Mouse (Mus musculus): ENCODE data around the gene Syne1. TPM values are rescaled to one million over a fixed set of nuclear protein-coding genes. Genes with fewer than 3 reads are reported as not detected.

Syne1 gene
- polyA plus RNA-seq, 1 experiment from 2014 or later, result 27.1 TPM

GRCm38 (mm10) chr10:5229129-5229528 lies 322.2 kb downstream of the Syne1 start:
- H3K4me3 ChIP-seq (ENCODE audit: control insufficient read depth in 1 of 2, insufficient read depth in 1 of 2, low read depth in 1 of 2, low read length in 2 of 2), result no peak overlapping the region
- no peak overlapping the region for H3K4me2 ChIP-seq (ENCODE audit: low read length)
- WGBS, result 90% methylated on average over 8 of the region's 8 CpGs
- ATAC-seq (ENCODE audit: insufficient number of reproducible peaks, insufficient read depth, low FRiP score, low read depth), result no peak
- H3K9me3 ChIP-seq (ENCODE audit: control insufficient read depth, low read length), result no peaks in the 10 kb centered on the region
- no peak overlapping the region for H3K9ac ChIP-seq (ENCODE audit: low read length)
- no peaks in the 10 kb centered on the region for H3K27me3 ChIP-seq (ENCODE audit: control insufficient read depth, insufficient read depth, low read length)
- no peaks in the 10 kb centered on the region for H3K4me1 ChIP-seq (ENCODE audit: control insufficient read depth in 2 of 2, insufficient read depth in 2 of 2, low read length in 2 of 2)
- peaks cover 78% of the 10 kb centered on the region for H3K36me3 ChIP-seq (ENCODE audit: control insufficient read depth, insufficient read depth, low read length)
- H3K27ac ChIP-seq (replicated peaks in 1 of 2; ENCODE audit: control insufficient read depth in 1 of 2, insufficient read depth in 1 of 2, low read depth in 2 of 2, low read length in 2 of 2), result no peak overlapping the region

DNA sequence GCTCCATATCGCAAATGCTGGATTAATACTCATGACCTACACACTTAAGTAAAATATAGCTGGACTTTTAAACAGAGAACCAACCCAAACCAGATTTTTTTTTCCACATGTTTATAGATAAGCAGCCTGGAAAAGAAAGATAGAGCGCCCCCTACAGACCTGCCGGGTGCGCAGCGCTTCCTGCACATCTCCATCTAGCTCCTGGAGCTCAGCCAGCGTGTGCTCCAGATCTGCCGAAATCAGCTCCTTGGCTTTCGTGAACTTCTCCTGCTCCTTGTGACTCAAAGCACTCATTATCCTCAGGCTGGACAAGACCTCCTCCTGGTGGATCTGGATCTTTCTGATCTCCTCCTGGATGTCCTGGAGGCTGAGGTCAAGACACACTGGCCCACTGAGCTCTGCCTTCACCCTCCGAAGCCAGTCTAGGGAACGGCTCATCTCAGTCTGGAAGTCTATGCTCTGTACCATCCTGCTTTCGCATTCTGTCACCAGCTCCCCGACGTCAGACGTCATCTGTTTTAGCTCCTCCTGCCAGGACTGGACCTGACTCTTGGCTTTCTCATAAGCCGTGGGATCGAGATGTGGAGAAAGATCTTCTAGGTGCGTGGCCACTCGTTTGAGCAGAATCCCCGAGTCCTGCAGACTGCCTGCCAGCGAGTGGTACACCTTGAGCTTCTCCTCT lies 323.7 kb downstream of the Syne1 start:
- Histone ChIP-seq H3K27me3 (ENCODE audit: control insufficient read depth, insufficient read depth, low read length) (no peaks in the 10 kb centered on the region), H3K4me3 (ENCODE audit: control insufficient read depth in 1 of 2, insufficient read depth in 1 of 2, low read depth in 1 of 2, low read length in 2 of 2) (no peak overlapping the region), H3K9me3 (ENCODE audit: control insufficient read depth, low read length) (no peaks in the 10 kb centered on the region), H3K9ac (ENCODE audit: low read length) (no peak overlapping the region), H3K4me2 (ENCODE audit: low read length) (no peak overlapping the region), H3K36me3 (ENCODE audit: control insufficient read depth, insufficient read depth, low read length) (peaks cover 64% of the 10 kb centered on the region), H3K4me1 (ENCODE audit: control insufficient read depth in 2 of 2, insufficient read depth in 2 of 2, low read length in 2 of 2) (no peaks in the 10 kb centered on the region), H3K27ac (replicated peaks in 1 of 2; ENCODE audit: control insufficient read depth in 1 of 2, insufficient read depth in 1 of 2, low read depth in 2 of 2, low read length in 2 of 2) (no peak overlapping the region)
- ATAC-seq (ENCODE audit: insufficient number of reproducible peaks, insufficient read depth, low FRiP score, low read depth), result no peak
- 74% methylated on average over 20 of the region's 20 CpGs for WGBS

GRCm38 (mm10) chr10:5215943-5216342 lies 335.3 kb downstream of the Syne1 start:
- no peak overlapping the region for H3K4me2 ChIP-seq (ENCODE audit: low read length)
- H3K27me3 ChIP-seq (ENCODE audit: control insufficient read depth, insufficient read depth, low read length), result no peaks in the 10 kb centered on the region
- ATAC-seq (ENCODE audit: insufficient number of reproducible peaks, insufficient read depth, low FRiP score, low read depth), result no peak
- H3K4me1 ChIP-seq (ENCODE audit: control insufficient read depth in 2 of 2, insufficient read depth in 2 of 2, low read length in 2 of 2), result no peaks in the 10 kb centered on the region
- H3K36me3 ChIP-seq (ENCODE audit: control insufficient read depth, insufficient read depth, low read length), result peaks cover 64% of the 10 kb centered on the region
- WGBS, result 59% methylated on average over 1 of the region's 1 CpGs
- H3K27ac ChIP-seq (replicated peaks in 1 of 2; ENCODE audit: control insufficient read depth in 1 of 2, insufficient read depth in 1 of 2, low read depth in 2 of 2, low read length in 2 of 2), result no peak overlapping the region
- no peak overlapping the region for H3K4me3 ChIP-seq (ENCODE audit: control insufficient read depth in 1 of 2, insufficient read depth in 1 of 2, low read depth in 1 of 2, low read length in 2 of 2)
- H3K9me3 ChIP-seq (ENCODE audit: control insufficient read depth, low read length), result no peaks in the 10 kb centered on the region
- H3K9ac ChIP-seq (ENCODE audit: low read length), result no peak overlapping the region

DNA sequence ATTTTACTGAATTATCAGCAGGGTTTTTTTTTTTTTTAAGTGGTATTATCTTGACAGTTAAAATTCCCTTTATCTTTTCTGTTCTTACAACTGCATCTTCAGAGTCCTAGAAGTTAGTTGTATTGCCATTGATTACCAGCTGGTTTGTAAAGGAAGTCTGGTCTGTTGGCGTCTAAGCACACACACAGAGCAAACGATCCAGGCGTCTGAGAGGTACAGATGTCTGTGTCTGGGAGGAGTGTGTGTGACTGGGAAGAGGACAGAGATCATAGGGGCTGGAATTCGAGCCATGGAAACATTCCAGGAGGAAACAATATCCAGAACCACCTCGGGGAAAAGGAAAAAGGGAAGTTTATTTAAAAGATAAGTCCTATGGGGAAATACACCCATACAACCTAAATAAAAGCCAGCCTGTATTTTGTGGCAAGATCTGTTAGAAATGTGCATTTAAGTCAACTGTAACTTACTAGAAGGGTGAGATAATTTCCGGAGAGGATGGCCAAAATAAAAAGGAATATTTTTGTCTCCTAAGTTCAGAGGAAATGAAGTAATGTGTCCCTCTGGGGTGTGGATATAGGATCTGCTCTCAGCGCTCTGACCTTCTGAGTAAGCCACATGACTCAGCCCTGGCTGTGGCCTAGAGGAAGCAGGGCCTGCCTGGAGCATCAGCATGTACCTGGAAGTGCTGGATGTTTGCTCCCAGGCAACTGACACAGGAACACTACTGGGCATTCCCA lies 343.2 kb downstream of the Syne1 start:
- no peak overlapping the region for H3K9ac ChIP-seq (ENCODE audit: low read length)
- ATAC-seq (ENCODE audit: insufficient number of reproducible peaks, insufficient read depth, low FRiP score, low read depth), result peak; percentile 90
- H3K4me2 ChIP-seq (ENCODE audit: low read length), result no peak overlapping the region
- H3K36me3 ChIP-seq (ENCODE audit: control insufficient read depth, insufficient read depth, low read length), result peaks cover 32% of the 10 kb centered on the region
- no peaks in the 10 kb centered on the region for H3K27me3 ChIP-seq (ENCODE audit: control insufficient read depth, insufficient read depth, low read length)
- peaks cover 2 to 12% of the 10 kb centered on the region in 2 experiments; a peak in 3 of 4 replicates for H3K4me1 ChIP-seq (ENCODE audit: control insufficient read depth in 2 of 2, insufficient read depth in 2 of 2, low read length in 2 of 2)
- H3K4me3 ChIP-seq (ENCODE audit: control insufficient read depth in 1 of 2, insufficient read depth in 1 of 2, low read depth in 1 of 2, low read length in 2 of 2), result no peak overlapping the region
- no peaks in the 10 kb centered on the region for H3K9me3 ChIP-seq (ENCODE audit: control insufficient read depth, low read length)
- WGBS, result 23% methylated on average over 7 of the region's 7 CpGs
- H3K27ac ChIP-seq (replicated peaks in 1 of 2; ENCODE audit: control insufficient read depth in 1 of 2, insufficient read depth in 1 of 2, low read depth in 2 of 2, low read length in 2 of 2), result peak overlapping the region; percentile 73 to 74

- WGBS, result 84% methylated on average over 3 of the region's 3 CpGs
- Histone ChIP-seq H3K9ac (ENCODE audit: low read length) (no peak overlapping the region), H3K4me1 (ENCODE audit: control insufficient read depth in 2 of 2, insufficient read depth in 2 of 2, low read length in 2 of 2) (peaks cover 2 to 12% of the 10 kb centered on the region in 2 experiments; a peak in 3 of 4 replicates), H3K36me3 (ENCODE audit: control insufficient read depth, insufficient read depth, low read length) (peaks cover 46% of the 10 kb centered on the region), H3K4me3 (ENCODE audit: control insufficient read depth in 1 of 2, insufficient read depth in 1 of 2, low read depth in 1 of 2, low read length in 2 of 2) (no peak overlapping the region), H3K27me3 (ENCODE audit: control insufficient read depth, insufficient read depth, low read length) (no peaks in the 10 kb centered on the region), H3K27ac (replicated peaks in 1 of 2; ENCODE audit: control insufficient read depth in 1 of 2, insufficient read depth in 1 of 2, low read depth in 2 of 2, low read length in 2 of 2) (no peak overlapping the region), H3K9me3 (ENCODE audit: control insufficient read depth, low read length) (no peaks in the 10 kb centered on the region), H3K4me2 (ENCODE audit: low read length) (no peak overlapping the region)
- no peak for ATAC-seq (ENCODE audit: insufficient number of reproducible peaks, insufficient read depth, low FRiP score, low read depth)
These were observed 345.3 kb downstream of the Syne1 start for GRCm38 (mm10) chr10:5205977-5206376.

DNA sequence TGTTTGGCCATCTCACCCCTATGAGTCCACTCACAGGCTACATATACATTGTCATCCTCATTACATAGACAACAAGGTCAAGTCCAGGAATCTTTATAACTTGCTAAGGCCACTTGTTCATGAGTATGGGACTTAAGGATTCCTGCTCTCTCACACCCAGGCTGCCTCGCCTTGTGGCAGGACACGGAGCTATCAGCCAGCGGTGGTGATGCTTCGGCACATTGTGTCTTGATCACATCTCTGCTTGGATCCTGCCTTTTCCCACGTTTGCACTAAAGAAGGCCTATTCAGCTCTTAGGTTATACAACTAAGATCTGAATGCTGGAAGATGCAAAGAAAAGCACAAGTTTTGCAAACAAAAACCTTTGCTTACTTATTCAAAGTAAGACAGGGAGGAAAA lies 345.7 kb downstream of the Syne1 start:
- no peaks in the 10 kb centered on the region for H3K9me3 ChIP-seq (ENCODE audit: control insufficient read depth, low read length)
- H3K4me1 ChIP-seq (ENCODE audit: control insufficient read depth in 2 of 2, insufficient read depth in 2 of 2, low read length in 2 of 2), result peaks cover 2 to 12% of the 10 kb centered on the region in 2 experiments; a peak in 3 of 4 replicates
- ATAC-seq (ENCODE audit: insufficient number of reproducible peaks, insufficient read depth, low FRiP score, low read depth), result no peak
- 72% methylated on average over 5 of the region's 5 CpGs for WGBS
- no peak overlapping the region for H3K27ac ChIP-seq (replicated peaks in 1 of 2; ENCODE audit: control insufficient read depth in 1 of 2, insufficient read depth in 1 of 2, low read depth in 2 of 2, low read length in 2 of 2)
- H3K4me2 ChIP-seq (ENCODE audit: low read length), result no peak overlapping the region
- H3K27me3 ChIP-seq (ENCODE audit: control insufficient read depth, insufficient read depth, low read length), result no peaks in the 10 kb centered on the region
- H3K4me3 ChIP-seq (ENCODE audit: control insufficient read depth in 1 of 2, insufficient read depth in 1 of 2, low read depth in 1 of 2, low read length in 2 of 2), result no peak overlapping the region
- H3K36me3 ChIP-seq (ENCODE audit: control insufficient read depth, insufficient read depth, low read length), result peaks cover 48% of the 10 kb centered on the region
- H3K9ac ChIP-seq (ENCODE audit: low read length), result no peak overlapping the region

- Histone ChIP-seq H3K27ac (replicated peaks in 1 of 2; ENCODE audit: control insufficient read depth in 1 of 2, insufficient read depth in 1 of 2, low read depth in 2 of 2, low read length in 2 of 2) (no peak overlapping the region), H3K27me3 (ENCODE audit: control insufficient read depth, insufficient read depth, low read length) (no peaks in the 10 kb centered on the region), H3K4me3 (ENCODE audit: control insufficient read depth in 1 of 2, insufficient read depth in 1 of 2, low read depth in 1 of 2, low read length in 2 of 2) (no peak overlapping the region), H3K9me3 (ENCODE audit: control insufficient read depth, low read length) (no peaks in the 10 kb centered on the region), H3K36me3 (ENCODE audit: control insufficient read depth, insufficient read depth, low read length) (peaks cover 48% of the 10 kb centered on the region), H3K4me1 (ENCODE audit: control insufficient read depth in 2 of 2, insufficient read depth in 2 of 2, low read length in 2 of 2) (peaks cover 2 to 12% of the 10 kb centered on the region in 2 experiments; a peak in 2 of 4 replicates), H3K9ac (ENCODE audit: low read length) (no peak overlapping the region), H3K4me2 (ENCODE audit: low read length) (no peak overlapping the region)
- no peak for ATAC-seq (ENCODE audit: insufficient number of reproducible peaks, insufficient read depth, low FRiP score, low read depth)
- 68% methylated on average over 10 of the region's 10 CpGs for WGBS
These were observed 347.4 kb downstream of the Syne1 start for GRCm38 (mm10) chr10:5203837-5204236.

Measured in heart, embryonic 14.5 days (tissue).